Mouse (Mus musculus) gastrocnemius, adult 2 months (tissue): ENCODE data around the gene 4930438A08Rik. TPM values are rescaled to one million over a fixed set of nuclear protein-coding genes. Genes with fewer than 3 reads are reported as not detected.
"Not testable (repeated sequence)": the region's sequence is repeated elsewhere in the genome, so short reads cannot be mapped to it uniquely, and the experiment has no call there.

Experiments
- DNase-seq: peaks from one replicate; pipeline ENCODE4 v3.0.0; 2022
- H3K27ac ChIP-seq: fragments of 200-600 bp; 2 replicates; pipeline ENCODE4 v1.8.1; 2022; ENCODE audit warnings: mild to moderate bottlenecking
- H3K4me3 ChIP-seq: fragments of 200-600 bp; 2 replicates; pipeline ENCODE4 v1.8.1; 2022; ENCODE audit warnings: mild to moderate bottlenecking, moderate library complexity
- CTCF ChIP-seq: fragments of 200-600 bp; IDR thresholded peaks from 2 replicates; pipeline ENCODE4 v1.8.1; 2022; ENCODE audit warnings: antibody characterized with exemption, mild to moderate bottlenecking, moderate library complexity
- intact Hi-C: fragments of 180-260 bp; cut with DNase I; formaldehyde crosslinking; loops from one replicate; pipeline ENCODE4 v1.15.1; 2025
- long read RNA-seq, 2 experiments: library from polyadenylated mRNA; stranded (forward); transcript quantifications; one replicate each; pipeline ENCODE4 v2.0.0; 2021
- total RNA-seq, 2 experiments: library from RNA; stranded (reverse); gene quantifications; 2 replicates each; pipeline ENCODE4 v1.2.3; 2021

Gene 4930438A08Rik
- total RNA-seq, result not detected
- long read RNA-seq, experiment 1, result 0 reads
- long read RNA-seq, experiment 2, result 0 reads

- intact Hi-C loops, result no loop called here
- H3K27ac ChIP-seq, result no peak within 1 kb of the TSS
- DNase-seq, result no peak
Observed at GRCm38 (mm10) chr11:58274572-58274971, at the start of gene 4930438A08Rik. Gene 4930438A08Rik (plus strand): TSS chr11:58274799.

GRCm38 (mm10) chr11:58224872-58225271 lies 49.7 kb upstream of the 4930438A08Rik start:
- H3K4me3 ChIP-seq, DNase-seq: not testable (repeated sequence)
- intact Hi-C loops, result loop anchor here (1.0 to 5.0 kb wide), 2 partner anchors 46 to 77 kb away; no protein-coding TSS in a partner anchor
- peak overlapping the region; percentile 71; the same call in 1 of the 2 replicates for H3K27ac ChIP-seq

More at GRCm38 (mm10) chr11:58274572-58274971, at the start of gene 4930438A08Rik:
- no peak within 1 kb of the TSS for H3K4me3 ChIP-seq
- no peak for TF ChIP-seq CTCF

- intact Hi-C loops, result loop anchor here (1.0 to 5.0 kb wide), 2 partner anchors 46 to 77 kb away; no protein-coding TSS in a partner anchor
- peak; percentile 99; the same call in 1 of the 2 replicates for TF ChIP-seq CTCF
- peak; percentile 80 for DNase-seq
- Histone ChIP-seq H3K27ac (peak overlapping the region; percentile 68), H3K4me3 (peak overlapping the region; percentile 30; the same call in 1 of the 2 replicates)
Observed at GRCm38 (mm10) chr11:58225655-58226054, 48.9 kb upstream of the 4930438A08Rik start.

GRCm38 (mm10) chr11:58226425-58226824 lies 48.2 kb upstream of the 4930438A08Rik start:
- no peak for DNase-seq
- Histone ChIP-seq H3K4me3 (no peak overlapping the region), H3K27ac (no peak overlapping the region)
- TF ChIP-seq CTCF, result no peak
- intact Hi-C loops, result loop anchor here (5.0 kb wide), 1 partner anchor 76 kb away; no protein-coding TSS in a partner anchor

GRCm38 (mm10) chr11:58228021-58228420 lies 46.6 kb upstream of the 4930438A08Rik start:
- DNase-seq, H3K27ac ChIP-seq, H3K4me3 ChIP-seq: not testable (repeated sequence)
- intact Hi-C loops, result loop anchor here (5.0 kb wide), 1 partner anchor 74 kb away; no protein-coding TSS in a partner anchor

- no peak for TF ChIP-seq CTCF
- Histone ChIP-seq H3K4me3 (no peak overlapping the region), H3K27ac (no peak overlapping the region)
- DNase-seq, result no peak
- intact Hi-C loops, result no loop called here
Observed at GRCm38 (mm10) chr11:58230396-58230910, 44.1 kb upstream of the 4930438A08Rik start.

- intact Hi-C loops, result no loop called here
- no peak for DNase-seq
- Histone ChIP-seq H3K4me3 (no peak overlapping the region), H3K27ac (no peak overlapping the region)
- TF ChIP-seq CTCF, result no peak
Observed at GRCm38 (mm10) chr11:58231156-58231555, 43.4 kb upstream of the 4930438A08Rik start.

- DNase-seq, H3K4me3 ChIP-seq, H3K27ac ChIP-seq, intact Hi-C loops: not testable (repeated sequence)
Observed at GRCm38 (mm10) chr11:58234551-58234950, 40.0 kb upstream of the 4930438A08Rik start.

GRCm38 (mm10) chr11:58235152-58235551 lies 39.4 kb upstream of the 4930438A08Rik start:
- TF ChIP-seq CTCF, result peak; percentile 72
- Histone ChIP-seq H3K27ac (no peak overlapping the region), H3K4me3 (no peak overlapping the region)
- intact Hi-C loops, result loop anchor here (5.0 kb wide), 1 partner anchor 352 kb away; no protein-coding TSS in a partner anchor
- no peak for DNase-seq

GRCm38 (mm10) chr11:58238840-58239791 lies 35.5 kb upstream of the 4930438A08Rik start:
- TF ChIP-seq CTCF, result peak; percentile 46
- peak; percentile 62 for DNase-seq
- Histone ChIP-seq H3K27ac (no peak overlapping the region; the same call in 1 of the 2 replicates), H3K4me3 (peak overlapping the region; percentile 62)
- intact Hi-C loops, result loop anchor here (5.0 kb wide), 1 partner anchor 348 kb away; no protein-coding TSS in a partner anchor

- no peak for TF ChIP-seq CTCF
- intact Hi-C loops, result no loop called here
- no peak overlapping the region for H3K4me3 ChIP-seq
- DNase-seq, result peak; percentile 59
- 0 out of 2 replicates have a peak overlapping the region, but pooled peaks have one; percentile 28 for H3K27ac ChIP-seq
Observed at GRCm38 (mm10) chr11:58247294-58247693, 27.3 kb upstream of the 4930438A08Rik start.

GRCm38 (mm10) chr11:58249203-58249981 lies 25.2 kb upstream of the 4930438A08Rik start:
- Histone ChIP-seq H3K27ac (no peak overlapping the region), H3K4me3 (no peak overlapping the region)
- TF ChIP-seq CTCF, result no peak
- intact Hi-C loops, result no loop called here
- no peak for DNase-seq
